Mouse (Mus musculus) liver, embryonic 14.5 days (tissue): ENCODE measurements around the gene Elmo1.

Experiments
- CTCF ChIP-seq: IDR thresholded peaks from 2 replicates; pipeline ENCODE4 v1.5.1; 2016; ENCODE audit warnings: antibody characterized with exemption, low read depth, control low read depth
- EP300 ChIP-seq: IDR thresholded peaks from 2 replicates; pipeline ENCODE4 v1.6.1; 2016; ENCODE audit warnings: antibody characterized with exemption, low read depth

DNA sequence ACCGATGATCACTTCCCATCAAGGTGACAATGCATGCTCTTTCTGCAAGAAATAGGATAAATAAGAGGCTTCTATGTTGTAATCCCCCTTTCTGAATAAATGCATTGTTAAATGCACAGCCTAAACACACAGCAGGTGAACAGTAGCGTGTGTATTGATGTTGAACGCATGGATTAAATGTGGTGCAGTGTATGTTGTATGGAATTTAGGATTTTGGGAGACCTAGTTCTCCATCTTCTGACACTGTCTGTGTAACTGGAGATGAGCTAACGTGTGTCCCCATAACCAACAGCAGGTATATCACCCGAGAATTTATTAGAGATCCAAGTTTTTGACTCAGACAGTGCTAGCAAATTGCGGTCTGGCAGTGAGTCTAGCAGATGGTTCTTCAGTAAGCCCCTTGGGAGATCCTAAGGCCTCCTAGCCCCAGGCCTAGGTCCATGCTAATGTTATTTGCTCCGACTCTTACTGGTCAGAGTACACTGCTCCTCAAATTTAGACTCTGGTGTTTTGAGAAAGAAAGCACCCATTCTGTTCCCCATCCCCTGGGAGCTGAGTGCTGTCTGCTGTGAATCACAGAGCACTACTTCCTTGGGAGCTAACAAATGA is 245.6 kb downstream of the Elmo1 start:
- no peak for TF ChIP-seq CTCF
- TF ChIP-seq EP300 = no peak
